In genomic region chr19:12759656-12760055, GRCm38 (mm10) we compare ENCODE assay signal across 11 mouse cellular contexts. TPM values are rescaled to one million over a fixed set of nuclear protein-coding genes. Genes with fewer than 3 reads are reported as not detected.
A peak's percentile ranks its signal among the peaks of the same experiment; 100 is the strongest.
DNase-seq lines count a peak whose midpoint lies in the region; ATAC-seq lines count a peak whose summit lies in the region.
"Had no signal": no experiment of that assay in that cellular context is flagged by ENCODE, and none has a peak within 500 bp of the region (broad histone marks: within the 10 kb centered on the region; RNA-seq: fewer than 3 reads in every experiment).

No protein-coding gene starts in this region.

- H3K4me2 ChIP-seq in kidney, embryonic 16.5 days (replicated peaks; ENCODE audit: low read depth, low read length) = no peak overlapping the region
- no peak overlapping the region for H3K4me2 ChIP-seq in intestine, embryonic 16.5 days (ENCODE audit: low read depth, low read length)
- H3K4me2 ChIP-seq: embryonic facial prominence, embryonic 13.5 days; limb, embryonic 13.5 days had no signal

- H3K27ac ChIP-seq in kidney, embryonic 16.5 days (ENCODE audit: low read length) = no peak overlapping the region
- no peak overlapping the region for H3K27ac ChIP-seq in intestine, embryonic 16.5 days (ENCODE audit: low read length)
- H3K27ac ChIP-seq: embryonic facial prominence, embryonic 13.5 days; limb, embryonic 13.5 days had no signal

- H3K4me1 ChIP-seq in kidney, embryonic 16.5 days (ENCODE audit: insufficient read depth, low read length) = no peaks in the 10 kb centered on the region
- no peaks in the 10 kb centered on the region for H3K4me1 ChIP-seq in intestine, embryonic 16.5 days (ENCODE audit: control insufficient read depth, insufficient read depth, low read length)
- H3K4me1 ChIP-seq: embryonic facial prominence, embryonic 13.5 days; limb, embryonic 13.5 days had no signal

- H3K9me3 ChIP-seq in kidney, embryonic 16.5 days (ENCODE audit: low read length) = no peaks in the 10 kb centered on the region
- H3K9me3 ChIP-seq in intestine, embryonic 16.5 days (ENCODE audit: control insufficient read depth, low read length) = no peaks in the 10 kb centered on the region
- H3K9me3 ChIP-seq: embryonic facial prominence, embryonic 13.5 days; G1E; limb, embryonic 13.5 days had no signal

- no peak overlapping the region for H3K4me3 ChIP-seq in kidney, embryonic 16.5 days (ENCODE audit: low read length)
- H3K4me3 ChIP-seq in intestine, embryonic 16.5 days (ENCODE audit: low read length) = no peak overlapping the region
- H3K4me3 ChIP-seq: embryonic facial prominence, embryonic 13.5 days; limb, embryonic 13.5 days had no signal

- no peak for ATAC-seq in kidney, embryonic 16.5 days (ENCODE audit: low FRiP score, low TSS enrichment)
- ATAC-seq in intestine, embryonic 16.5 days = no peak

- no peaks in the 10 kb centered on the region for H3K27me3 ChIP-seq in kidney, embryonic 16.5 days (ENCODE audit: insufficient read depth, low read length)
- no peaks in the 10 kb centered on the region for H3K27me3 ChIP-seq in intestine, embryonic 16.5 days (replicated peaks; ENCODE audit: control insufficient read depth, insufficient read depth, low read length)
- H3K27me3 ChIP-seq: embryonic facial prominence, embryonic 13.5 days; limb, embryonic 13.5 days had no signal

- WGBS in kidney, embryonic 16.5 days = 83% methylated on average over 2 of the region's 2 CpGs
- WGBS in intestine, embryonic 16.5 days = 86% methylated on average over 2 of the region's 2 CpGs

- peaks cover 19% of the 10 kb centered on the region for H3K36me3 ChIP-seq in kidney, embryonic 16.5 days (ENCODE audit: insufficient read depth, low read length)
- peaks cover 7% of the 10 kb centered on the region for H3K36me3 ChIP-seq in intestine, embryonic 16.5 days (ENCODE audit: control insufficient read depth, insufficient read depth, low read length)

- no peak overlapping the region for H3K9ac ChIP-seq in kidney, embryonic 16.5 days (replicated peaks; ENCODE audit: low read length)
- no peak overlapping the region for H3K9ac ChIP-seq in intestine, embryonic 16.5 days (ENCODE audit: low read depth, low read length)
- H3K9ac ChIP-seq: embryonic facial prominence, embryonic 13.5 days; limb, embryonic 13.5 days had no signal

- peak; percentile 39 for DNase-seq in kidney, adult 18-20 months
- DNase-seq in cerebellum, adult 11 months = peak; percentile 58
- DNase-seq in gastrocnemius, postnatal 25 days = peak; percentile 51
- DNase-seq in layer of hippocampus, postnatal 25 days (ENCODE audit: extremely low spot score in 1 of 2, low spot score in 1 of 2) = peak; percentile 15 to 36
- DNase-seq in right cerebral cortex, postnatal 14 days = peak; percentile 24
- DNase-seq in thymus, postnatal 36 days = no peak

RNA-seq across cellular contexts. Expression of gene Cntf, which starts 5.8 kb away (rescaled TPM):
- polyA plus RNA-seq in kidney, embryonic 16.5 days (2015; fragmentation: Nextera tagmentation; extraction: Ambion mirVana) = 2.6 TPM in 2 replicates
- 1 to 10 TPM; 3.2 to 3.4 TPM for total RNA-seq in gastrocnemius, postnatal 25 days (2021)
- 1 to 10 TPM; 2.7 to 3.6 TPM for total RNA-seq in layer of hippocampus, postnatal 25 days (2021)
- polyA plus RNA-seq in intestine, embryonic 16.5 days (2015; fragmentation: Nextera tagmentation; extraction: Ambion mirVana) = 0.88 and 1.0 TPM in 2 replicates

RNA-seq across cellular contexts. Expression of gene Zfp91, which starts 36.3 kb away (rescaled TPM):
- polyA plus RNA-seq in kidney, embryonic 16.5 days (2015; fragmentation: Nextera tagmentation; extraction: Ambion mirVana) = 11.4 and 11.6 TPM in 2 replicates
- total RNA-seq in gastrocnemius, postnatal 25 days (2021) = 10 to 100 TPM; 82.9 to 97.8 TPM
- total RNA-seq in layer of hippocampus, postnatal 25 days (2021) = 100 to 1,000 TPM in 1 of 2 experiments, 10 to 100 TPM in 1; 92.1 to 101 TPM
- polyA plus RNA-seq in intestine, embryonic 16.5 days (2015; fragmentation: Nextera tagmentation; extraction: Ambion mirVana) = 8.7 and 9.5 TPM in 2 replicates

RNA-seq across cellular contexts. Expression of gene Lpxn, which starts 36.3 kb away (rescaled TPM):
- 1.1 and 1.4 TPM in 2 replicates for polyA plus RNA-seq in kidney, embryonic 16.5 days (2015; fragmentation: Nextera tagmentation; extraction: Ambion mirVana)
- total RNA-seq in gastrocnemius, postnatal 25 days (2021) = under 1 TPM; 0.36 to 0.38 TPM
- total RNA-seq in layer of hippocampus, postnatal 25 days (2021) = 1 to 10 TPM; 1.6 to 2.2 TPM
- polyA plus RNA-seq in intestine, embryonic 16.5 days (2015; fragmentation: Nextera tagmentation; extraction: Ambion mirVana) = 2.9 and 3.2 TPM in 2 replicates

Comparison
In these comparisons a context has a peak if more than half of its experiments do, and no peak if none do; other contexts are left out.
1. DNase-seq: peak in kidney, adult 18-20 months (single experiment), cerebellum, adult 11 months (single experiment), gastrocnemius, postnatal 25 days (single experiment), layer of hippocampus, postnatal 25 days (2 of 2) and right cerebral cortex, postnatal 14 days (single experiment); none in thymus, postnatal 36 days (0 of 2).